Mouse (Mus musculus) CH12.LX (cell line): ENCODE data around the gene E030030I06Rik.
"Not testable (repeated sequence)": the region's sequence is repeated elsewhere in the genome, so short reads cannot be mapped to it uniquely, and the experiment has no call there.

Source experiments
- E2F4 ChIP-seq: IDR thresholded peaks from 2 replicates; pipeline ENCODE4 v1.6.1; 2011; ENCODE audit warnings: low read depth, low read length, improper control_type of control experiment; ENCODE audit not compliant: insufficient replicate concordance
- JUND ChIP-seq: conservative IDR thresholded peaks from 2 replicates; pipeline ENCODE4 v1.6.1; 2011; ENCODE audit warnings: low read depth, low read length, improper control_type of control experiment
- MAFK ChIP-seq: IDR thresholded peaks from 2 replicates; pipeline ENCODE4 v1.6.1; 2011; ENCODE audit warnings: low read length, improper control_type of control experiment; ENCODE audit not compliant: insufficient replicate concordance
- MEF2A ChIP-seq: IDR thresholded peaks from 2 replicates; pipeline ENCODE4 v1.6.1; 2014; ENCODE audit warnings: low read depth, mild to moderate bottlenecking, inconsistent platforms, low read length, improper control_type of control experiment, borderline replicate concordance
- ZNF384 ChIP-seq: IDR thresholded peaks from 2 replicates; pipeline ENCODE4 v1.6.1; 2012; ENCODE audit warnings: low read depth, low read length, improper control_type of control experiment, inconsistent platforms

GRCm38 (mm10) chr10:22173335-22174189 is 24.5 kb upstream of the E030030I06Rik start:
- TF ChIP-seq MEF2A, E2F4, JUND, ZNF384, MAFK: not testable (repeated sequence)
